Mouse (Mus musculus): ENCODE results near the gene Fam76a.

GRCm38 (mm10) chr4:132943088-132943487 lies 20.7 kb upstream of the Fam76a start:
- TF ChIP-seq POLR2AphosphoS2 (IDR thresholded peaks at IDR 0.05; ENCODE audit: insufficient read length, low read depth) (no peak), MAX (IDR thresholded peaks at IDR 0.05; ENCODE audit: low read depth) (no peak), POLR2A (IDR thresholded peaks at IDR 0.05; ENCODE audit: insufficient read length, low read depth) (no peak), TCF3 (IDR thresholded peaks at IDR 0.05; ENCODE audit: insufficient read length, low read depth) (no peak), MYOD1 (IDR thresholded peaks at IDR 0.05; ENCODE audit: control insufficient read depth in 1 of 3, insufficient read length in 2 of 3, low read depth in 2 of 3) (no peak), SRF (IDR thresholded peaks at IDR 0.05; ENCODE audit: control insufficient read depth, insufficient read length, low read depth) (no peak), TCF12 (IDR thresholded peaks at IDR 0.05; ENCODE audit: insufficient read depth, poor library complexity, severe bottlenecking) (no peak), E2F4 (IDR thresholded peaks at IDR 0.05; ENCODE audit: insufficient read depth) (no peak), USF1 (IDR thresholded peaks at IDR 0.05; ENCODE audit: low read depth) (no peak), MYOG (IDR thresholded peaks at IDR 0.05; ENCODE audit: control insufficient read depth in 1 of 3, insufficient read depth in 1 of 3, insufficient read length in 2 of 3, low read depth in 2 of 3) (no peak)
